Mouse (Mus musculus): ENCODE data around the gene Pde4d. TPM values are rescaled to one million over a fixed set of nuclear protein-coding genes. Genes with fewer than 3 reads are reported as not detected.

Pde4d gene
- polyA plus RNA-seq, 1 experiment, result not detected

DNA sequence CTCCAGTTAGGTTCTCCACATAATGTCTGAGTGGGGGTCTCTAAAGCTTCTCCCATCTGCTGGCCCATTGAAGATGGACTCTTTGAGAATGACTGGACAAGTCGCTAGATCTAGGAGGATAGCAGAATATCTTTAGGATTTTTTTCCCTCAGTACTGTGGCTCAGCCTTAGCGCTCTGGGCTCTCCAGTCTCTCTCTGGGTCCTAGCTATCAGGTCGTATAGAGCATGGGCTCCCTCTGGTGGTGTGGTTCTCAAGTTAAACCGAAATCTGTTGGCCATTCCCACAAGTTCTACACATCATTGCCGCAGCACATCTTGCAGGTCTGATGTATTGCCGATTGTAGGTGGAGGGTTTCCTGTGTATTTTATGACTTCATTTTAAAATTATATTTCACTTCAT, 1098.0 kb downstream of the Pde4d start:
- H3K27ac ChIP-seq (ENCODE audit: insufficient read depth, low read depth, low read length), result no peak overlapping the region
- TF ChIP-seq POLR2A (IDR thresholded peaks at IDR 0.05; ENCODE audit: insufficient read depth, low read depth, low read length) (no peak), CTCF (IDR thresholded peaks at IDR 0.05; ENCODE audit: insufficient read depth, low read depth, low read length) (no peak)
- WGBS, result 19% methylated on average over 6 of the region's 6 CpGs

DNA sequence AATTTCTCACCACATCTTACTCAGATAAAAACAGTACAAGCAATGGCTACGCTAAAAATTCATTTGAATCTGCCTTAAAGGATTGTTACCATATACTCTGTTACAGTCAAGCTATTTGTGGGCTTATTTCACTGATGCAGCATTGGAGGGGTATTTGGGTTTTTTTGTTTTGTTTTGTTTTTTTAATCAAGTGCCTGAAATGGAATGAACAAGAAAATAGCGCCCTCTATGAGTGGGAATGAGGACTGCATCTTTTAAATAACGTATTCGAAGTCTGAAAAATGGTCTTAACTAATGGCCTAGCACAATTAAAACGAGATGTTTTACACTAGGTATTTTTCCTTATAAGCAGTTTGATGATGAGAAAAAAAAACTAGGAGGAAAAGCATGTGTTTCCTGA, 1098.5 kb downstream of the Pde4d start:
- H3K4me3 ChIP-seq (ENCODE audit: insufficient read depth, low read depth, low read length), result no peak overlapping the region
- H3K4me1 ChIP-seq (ENCODE audit: control insufficient read depth, insufficient read depth, low read length), result peaks cover 6% of the 10 kb centered on the region
- TF ChIP-seq POLR2A (IDR thresholded peaks at IDR 0.05; ENCODE audit: insufficient read depth, low read depth, low read length), result no peak
- TF ChIP-seq CTCF (IDR thresholded peaks at IDR 0.05; ENCODE audit: insufficient read depth, low read depth, low read length), result no peak
- no peak overlapping the region for H3K27ac ChIP-seq (ENCODE audit: insufficient read depth, low read depth, low read length)
- WGBS, result 72% methylated on average over 5 of the region's 5 CpGs

More for the DNA sequence above, 1098.0 kb downstream of the Pde4d start:
- Histone ChIP-seq H3K4me3 (ENCODE audit: insufficient read depth, low read depth, low read length) (no peak overlapping the region), H3K4me1 (ENCODE audit: control insufficient read depth, insufficient read depth, low read length) (peaks cover 6% of the 10 kb centered on the region)

DNA sequence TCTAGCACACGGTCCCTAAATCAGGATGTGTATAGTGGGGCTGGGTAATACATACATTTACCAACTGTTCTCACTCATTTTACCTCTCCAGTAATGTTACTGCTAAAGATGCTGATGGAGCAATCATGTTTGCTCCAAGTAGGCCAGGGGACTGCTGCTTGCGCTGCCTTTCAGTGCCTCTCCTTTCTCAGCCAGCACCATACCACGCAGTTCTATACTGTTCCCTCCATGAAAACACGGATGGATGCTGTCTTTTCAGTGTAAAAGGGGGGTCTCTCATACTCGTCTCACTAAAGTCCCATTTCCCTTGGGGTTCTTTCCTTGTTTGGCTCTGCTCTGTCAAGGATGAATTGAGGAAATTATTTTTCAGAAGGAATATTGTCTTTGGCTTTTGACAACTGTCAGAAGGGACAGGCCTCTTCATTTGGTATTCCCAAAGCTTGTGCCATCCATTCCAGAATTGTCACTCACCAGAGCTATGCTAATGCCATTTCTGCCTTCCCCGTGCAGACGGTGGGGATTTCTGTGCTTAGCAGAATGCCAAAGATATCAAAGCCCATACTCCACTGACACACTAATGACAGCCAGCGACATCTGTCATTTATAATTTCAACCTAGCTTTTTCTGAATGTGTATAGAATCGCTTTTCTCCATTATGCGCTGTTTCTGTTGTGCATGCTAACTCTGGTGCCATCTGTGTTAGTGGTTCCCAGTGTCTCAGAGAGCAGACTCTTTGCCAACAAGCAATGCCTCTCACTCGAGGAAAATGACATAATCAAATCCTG, 1099.2 kb downstream of the Pde4d start:
- H3K4me3 ChIP-seq (ENCODE audit: insufficient read depth, low read depth, low read length), result no peak overlapping the region
- H3K4me1 ChIP-seq (ENCODE audit: control insufficient read depth, insufficient read depth, low read length), result peaks cover 6% of the 10 kb centered on the region
- H3K27ac ChIP-seq (ENCODE audit: insufficient read depth, low read depth, low read length), result no peak overlapping the region
- 76% methylated on average over 11 of the region's 11 CpGs for whole genome bisulfite sequencing
- no peak for TF ChIP-seq POLR2A (IDR thresholded peaks at IDR 0.05; ENCODE audit: insufficient read depth, low read depth, low read length)
- TF ChIP-seq CTCF (IDR thresholded peaks at IDR 0.05; ENCODE audit: insufficient read depth, low read depth, low read length), result no peak

DNA sequence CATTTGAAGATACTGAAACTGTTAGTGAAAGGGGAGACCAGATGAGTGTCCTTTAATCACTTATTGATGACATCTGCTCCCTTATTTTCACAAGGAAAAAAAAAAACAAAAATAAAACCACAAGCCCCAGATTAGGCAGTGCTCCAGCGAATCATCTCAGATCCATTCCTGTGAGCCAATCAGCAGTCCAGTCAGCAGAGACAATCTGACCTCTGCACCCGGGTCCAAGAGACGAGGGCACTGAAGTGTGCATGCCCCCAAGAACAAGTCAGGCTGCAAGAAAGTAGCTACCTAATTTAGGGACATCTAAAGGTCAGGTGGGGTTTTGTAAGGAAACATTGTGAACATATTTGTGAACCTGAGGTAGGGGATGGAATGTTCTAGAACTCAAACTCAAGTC, 1102.1 kb downstream of the Pde4d start:
- Histone ChIP-seq H3K4me3 (ENCODE audit: insufficient read depth, low read depth, low read length) (no peak overlapping the region), H3K27ac (ENCODE audit: insufficient read depth, low read depth, low read length) (no peak overlapping the region), H3K4me1 (ENCODE audit: control insufficient read depth, insufficient read depth, low read length) (peaks cover 6% of the 10 kb centered on the region)
- no peak for TF ChIP-seq POLR2A (IDR thresholded peaks at IDR 0.05; ENCODE audit: insufficient read depth, low read depth, low read length)
- TF ChIP-seq CTCF (IDR thresholded peaks at IDR 0.05; ENCODE audit: insufficient read depth, low read depth, low read length), result no peak
- 89% methylated on average over 3 of the region's 3 CpGs for WGBS

DNA sequence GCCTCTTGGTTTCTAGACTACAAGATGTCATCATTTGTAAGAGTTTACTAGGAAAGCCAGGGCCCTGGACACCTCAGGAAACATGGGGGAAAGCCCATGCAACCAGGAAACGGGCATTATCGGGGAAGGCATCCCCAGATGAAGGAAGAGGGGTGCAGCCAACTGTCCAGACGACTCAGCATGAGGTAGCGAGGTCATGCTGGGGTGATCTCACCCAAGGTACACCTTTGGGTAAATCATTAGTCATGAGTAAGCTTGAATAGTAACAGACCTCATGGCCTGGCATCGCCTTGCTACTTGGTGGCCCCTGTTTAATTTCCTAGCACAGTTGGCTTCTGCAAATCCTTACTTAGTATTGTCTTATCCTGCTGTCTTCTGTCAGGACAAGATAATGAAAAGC, 1105.8 kb downstream of the Pde4d start:
- Histone ChIP-seq H3K4me3 (ENCODE audit: insufficient read depth, low read depth, low read length) (no peak overlapping the region), H3K4me1 (ENCODE audit: control insufficient read depth, insufficient read depth, low read length) (peaks cover 3% of the 10 kb centered on the region)
- 91% methylated on average over 5 of the region's 5 CpGs for WGBS

DNA sequence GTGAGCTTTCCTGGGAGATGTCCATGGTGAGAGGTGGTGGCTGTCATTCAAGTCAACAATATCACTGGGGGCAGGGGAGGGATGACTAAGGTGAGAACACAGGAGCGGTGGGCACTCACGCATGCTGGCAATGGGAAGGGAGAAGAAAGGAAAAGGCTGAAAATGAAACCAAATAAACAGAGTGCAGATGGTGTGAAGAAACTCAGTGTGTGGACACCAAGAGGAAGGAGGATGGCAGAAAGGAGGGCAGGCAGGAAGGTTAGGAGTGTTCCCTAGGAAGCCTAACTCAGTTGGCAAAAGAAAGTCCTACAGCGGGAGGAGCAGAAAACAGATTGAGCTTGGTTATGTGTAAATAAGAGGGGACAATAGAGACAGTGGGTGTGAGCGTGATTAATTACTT, 1107.1 kb downstream of the Pde4d start:
- H3K27ac ChIP-seq (ENCODE audit: insufficient read depth, low read depth, low read length), result no peak overlapping the region

More for the DNA sequence above, 1105.8 kb downstream of the Pde4d start:
- no peak overlapping the region for H3K27ac ChIP-seq (ENCODE audit: insufficient read depth, low read depth, low read length)
- TF ChIP-seq CTCF (IDR thresholded peaks at IDR 0.05; ENCODE audit: insufficient read depth, low read depth, low read length), result no peak
- TF ChIP-seq POLR2A (IDR thresholded peaks at IDR 0.05; ENCODE audit: insufficient read depth, low read depth, low read length), result no peak

DNA sequence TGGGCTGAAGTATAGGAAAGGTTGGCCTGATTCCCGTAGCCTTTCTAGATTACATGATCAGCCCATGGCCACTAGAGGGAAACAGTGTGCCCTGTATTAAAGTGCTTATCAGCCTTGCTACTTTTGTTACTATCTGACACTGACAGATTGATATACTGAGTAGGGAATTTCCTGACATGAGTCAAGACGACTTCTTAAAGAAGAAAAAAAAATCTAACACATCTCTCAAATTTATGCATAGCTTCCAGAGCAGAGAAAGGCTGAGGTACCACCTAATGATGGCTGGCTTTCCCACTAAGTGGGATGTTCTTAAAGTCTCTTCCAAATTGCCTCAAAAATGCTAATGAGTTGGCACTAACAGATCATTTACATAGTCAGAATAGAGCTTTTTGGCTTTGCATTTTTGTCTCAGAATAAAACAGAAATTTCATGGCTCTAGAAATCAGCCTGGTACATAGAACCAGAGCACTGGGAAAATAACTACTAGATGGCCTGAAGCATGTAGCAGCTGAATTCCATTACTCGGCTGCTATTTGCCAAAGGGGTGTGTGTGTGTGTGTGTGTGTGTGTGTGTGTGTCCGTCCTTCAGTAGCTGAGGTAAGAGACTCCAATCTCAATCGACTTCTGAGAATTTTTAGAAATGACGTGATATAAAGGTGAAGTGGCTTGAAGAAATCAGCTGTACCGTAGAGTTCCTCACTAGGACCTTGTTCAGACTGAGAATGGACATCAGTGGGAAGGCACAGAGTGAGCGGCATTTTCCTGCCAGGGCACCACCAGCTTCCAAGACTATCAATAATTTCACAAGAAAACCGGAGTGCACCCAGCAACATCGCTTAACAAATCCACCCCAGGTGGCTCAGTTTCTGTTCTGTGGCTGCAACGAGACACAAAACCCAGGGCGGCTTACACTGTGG, 1108.9 kb downstream of the Pde4d start:
- TF ChIP-seq CTCF (IDR thresholded peaks at IDR 0.05; ENCODE audit: insufficient read depth, low read depth, low read length) (no peak), POLR2A (IDR thresholded peaks at IDR 0.05; ENCODE audit: insufficient read depth, low read depth, low read length) (no peak)
- H3K27ac ChIP-seq (ENCODE audit: insufficient read depth, low read depth, low read length), result no peak overlapping the region
- H3K4me3 ChIP-seq (ENCODE audit: insufficient read depth, low read depth, low read length), result no peak overlapping the region
- 60% methylated on average over 12 of the region's 12 CpGs for WGBS
- H3K4me1 ChIP-seq (ENCODE audit: control insufficient read depth, insufficient read depth, low read length), result peaks cover 3% of the 10 kb centered on the region

More for the DNA sequence above, 1107.1 kb downstream of the Pde4d start:
- Histone ChIP-seq H3K4me1 (ENCODE audit: control insufficient read depth, insufficient read depth, low read length) (peaks cover 3% of the 10 kb centered on the region), H3K4me3 (ENCODE audit: insufficient read depth, low read depth, low read length) (no peak overlapping the region)
- TF ChIP-seq POLR2A (IDR thresholded peaks at IDR 0.05; ENCODE audit: insufficient read depth, low read depth, low read length) (no peak), CTCF (IDR thresholded peaks at IDR 0.05; ENCODE audit: insufficient read depth, low read depth, low read length) (no peak)
- 87% methylated on average over 4 of the region's 4 CpGs for WGBS

DNA sequence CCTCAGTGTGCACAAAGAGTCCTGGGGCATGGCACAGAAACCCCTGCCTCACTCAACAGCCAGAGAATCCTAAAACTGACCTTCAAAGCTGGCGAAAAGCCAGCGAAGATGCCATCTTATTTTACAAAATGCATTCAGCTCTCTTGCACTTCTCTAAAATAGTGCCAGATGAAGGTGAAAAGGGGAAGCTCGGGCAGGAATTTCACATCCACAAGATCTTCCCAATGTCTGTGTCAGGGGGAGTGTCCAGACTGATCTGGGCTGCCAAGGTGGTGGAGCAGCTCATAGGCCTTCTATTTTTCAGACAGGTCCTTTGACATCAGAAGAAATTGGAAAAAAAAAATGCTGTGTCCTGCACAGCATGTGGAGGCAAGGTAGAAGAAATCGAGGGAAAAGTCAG, 1110.5 kb downstream of the Pde4d start:
- Histone ChIP-seq H3K4me1 (ENCODE audit: control insufficient read depth, insufficient read depth, low read length) (peaks cover 3% of the 10 kb centered on the region), H3K4me3 (ENCODE audit: insufficient read depth, low read depth, low read length) (no peak overlapping the region), H3K27ac (ENCODE audit: insufficient read depth, low read depth, low read length) (no peak overlapping the region)
- no peak for TF ChIP-seq POLR2A (IDR thresholded peaks at IDR 0.05; ENCODE audit: insufficient read depth, low read depth, low read length)
- no peak for TF ChIP-seq CTCF (IDR thresholded peaks at IDR 0.05; ENCODE audit: insufficient read depth, low read depth, low read length)
- 88% methylated on average over 4 of the region's 4 CpGs for WGBS
